Mouse (Mus musculus) bone marrow macrophage, adult 2 months (primary cell): Measurements from ENCODE around the gene Prrx2. TPM values are rescaled to one million over a fixed set of nuclear protein-coding genes. Genes with fewer than 3 reads are reported as not detected.
A peak's percentile ranks its signal among the peaks of the same experiment; 100 is the strongest.

Experiments used
- H3K27ac ChIP-seq: 2 replicates; pipeline ENCODE4 v1.5.1; 2012; ENCODE audit warnings: low read depth, low read length; ENCODE audit not compliant: insufficient read depth
- H3K4me1 ChIP-seq: 2 replicates; pipeline ENCODE4 v1.6.1; 2012; ENCODE audit warnings: low read length; ENCODE audit not compliant: control insufficient read depth, insufficient read depth
- H3K4me3 ChIP-seq: 2 replicates; pipeline ENCODE4 v1.5.1; 2012; ENCODE audit warnings: mild to moderate bottlenecking, low read length, moderate library complexity; ENCODE audit not compliant: insufficient read depth
- CTCF ChIP-seq: IDR thresholded peaks from 2 replicates; pipeline ENCODE4 v1.5.1; 2012; ENCODE audit warnings: low read depth, mild to moderate bottlenecking, low read length, moderate library complexity
- POLR2A ChIP-seq: IDR thresholded peaks from 2 replicates; pipeline ENCODE4 v1.6.1; 2012; ENCODE audit warnings: mild to moderate bottlenecking, low read depth, low read length, borderline replicate concordance
- polyA plus RNA-seq: library from polyadenylated mRNA; stranded (reverse); fragments of >200 nt; gene quantifications from 2 replicates; pipeline ENCODE4 v1.2.4, GENCODE M21; 2012; ENCODE audit not compliant: missing spikeins, insufficient read depth, insufficient read length

Gene Prrx2
- polyA plus RNA-seq, 1 experiment: not detected

GRCm38 (mm10) chr2:30885453-30886163 is 50.8 kb downstream of the Prrx2 start:
- TF ChIP-seq CTCF: peak; percentile 19; the same call in 1 of the 2 replicates
- no peak for TF ChIP-seq POLR2A
- Histone ChIP-seq H3K4me3 (no peak overlapping the region), H3K4me1 (no peaks in the 10 kb centered on the region), H3K27ac (no peak overlapping the region)

GRCm38 (mm10) chr2:30891002-30891401 is 56.2 kb downstream of the Prrx2 start:
- no peaks in the 10 kb centered on the region for H3K4me1 ChIP-seq
- H3K27ac ChIP-seq: no peak overlapping the region
- TF ChIP-seq CTCF (peak; percentile 59), POLR2A (no peak)
- no peak overlapping the region for H3K4me3 ChIP-seq

GRCm38 (mm10) chr2:30893399-30893798 is 58.6 kb downstream of the Prrx2 start:
- no peak overlapping the region for H3K4me3 ChIP-seq
- peaks cover 5% of the 10 kb centered on the region; the same call in 1 of the 2 replicates for H3K4me1 ChIP-seq
- no peak overlapping the region for H3K27ac ChIP-seq
- TF ChIP-seq POLR2A: no peak

- TF ChIP-seq POLR2A (no peak), CTCF (no peak)
- no peak overlapping the region for H3K27ac ChIP-seq
- H3K4me1 ChIP-seq: peaks cover 5% of the 10 kb centered on the region; the same call in 1 of the 2 replicates
- H3K4me3 ChIP-seq: no peak overlapping the region
These were observed 59.2 kb downstream of the Prrx2 start for GRCm38 (mm10) chr2:30893946-30894345.

GRCm38 (mm10) chr2:30897291-30897690 is 62.5 kb downstream of the Prrx2 start:
- no peak overlapping the region for H3K4me3 ChIP-seq
- TF ChIP-seq POLR2A: no peak
- no peak for TF ChIP-seq CTCF
- H3K4me1 ChIP-seq: peaks cover 5% of the 10 kb centered on the region; the same call in 1 of the 2 replicates
- H3K27ac ChIP-seq: no peak overlapping the region

GRCm38 (mm10) chr2:30899397-30900069 is 64.8 kb downstream of the Prrx2 start:
- no peak for TF ChIP-seq POLR2A
- no peak for TF ChIP-seq CTCF
- Histone ChIP-seq H3K4me3 (no peak overlapping the region), H3K4me1 (peaks cover 5% of the 10 kb centered on the region; the same call in 1 of the 2 replicates), H3K27ac (no peak overlapping the region)

- H3K4me3 ChIP-seq: no peak overlapping the region
- H3K27ac ChIP-seq: no peak overlapping the region
- H3K4me1 ChIP-seq: peaks cover 5% of the 10 kb centered on the region; the same call in 1 of the 2 replicates
- no peak for TF ChIP-seq CTCF
- no peak for TF ChIP-seq POLR2A
These were observed 66.9 kb downstream of the Prrx2 start for GRCm38 (mm10) chr2:30901646-30902160.

GRCm38 (mm10) chr2:30902256-30902655 is 67.5 kb downstream of the Prrx2 start:
- Histone ChIP-seq H3K4me3 (no peak overlapping the region), H3K4me1 (no peaks in the 10 kb centered on the region; the same call in 1 of the 2 replicates), H3K27ac (no peak overlapping the region)
- TF ChIP-seq CTCF (no peak), POLR2A (no peak)

GRCm38 (mm10) chr2:30902726-30903722 is 68.3 kb downstream of the Prrx2 start:
- no peak overlapping the region for H3K4me3 ChIP-seq
- no peaks in the 10 kb centered on the region for H3K4me1 ChIP-seq
- H3K27ac ChIP-seq: no peak overlapping the region
- TF ChIP-seq POLR2A (no peak), CTCF (no peak)
